Mouse (Mus musculus) CH12F3 (cell line): Measurements from ENCODE around the gene Tmem135.

Experiments used
- in situ Hi-C: fragments of 300-500 bp; cut with MboI; formaldehyde crosslinking; loops from 2 replicates; pipeline ENCODE4 v1.14.3; 2020; ENCODE audit warnings: low sequenced_read_pairs

Tmem135 gene

DNA sequence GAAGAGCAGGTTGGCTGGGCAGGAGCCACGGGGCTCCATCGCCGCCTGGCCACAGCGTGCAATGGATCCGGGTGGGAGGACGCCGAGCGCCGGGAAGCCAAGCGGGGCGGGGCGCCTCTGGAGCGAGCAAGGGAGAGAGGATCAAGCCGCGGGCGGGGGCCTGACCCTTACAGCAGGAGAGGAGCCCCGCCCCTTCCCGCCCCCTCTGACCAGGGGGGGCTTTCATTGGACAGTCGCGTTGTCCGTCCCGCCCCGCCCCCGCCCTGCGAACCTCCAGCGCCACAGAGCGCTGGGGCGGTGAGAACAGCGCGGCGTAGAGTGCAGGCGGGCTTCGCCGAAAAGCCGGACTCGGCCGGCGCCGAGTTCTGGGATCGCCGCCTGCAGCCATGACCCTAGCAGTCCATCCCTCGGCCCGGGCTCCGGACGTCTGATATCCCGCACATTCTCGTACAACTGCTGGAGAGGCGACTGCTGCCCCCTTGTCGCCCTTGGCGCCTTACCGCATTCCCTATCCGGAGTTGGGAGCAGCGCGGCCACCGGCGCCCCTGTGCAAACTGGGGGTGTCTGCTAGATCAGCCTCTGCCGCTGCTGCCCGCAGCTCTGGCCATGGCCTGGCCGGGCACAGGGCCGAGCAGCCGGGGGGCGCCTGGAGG, at the start of gene Tmem135, which contains the start of gene Fzd4:
TSS of gene Tmem135 (minus strand) at position 142 of the 653 bp plus-strand sequence.
TSS of gene Fzd4 (plus strand) at position 275 of the 653 bp plus-strand sequence.
- in situ Hi-C loops, result no loop called here

DNA sequence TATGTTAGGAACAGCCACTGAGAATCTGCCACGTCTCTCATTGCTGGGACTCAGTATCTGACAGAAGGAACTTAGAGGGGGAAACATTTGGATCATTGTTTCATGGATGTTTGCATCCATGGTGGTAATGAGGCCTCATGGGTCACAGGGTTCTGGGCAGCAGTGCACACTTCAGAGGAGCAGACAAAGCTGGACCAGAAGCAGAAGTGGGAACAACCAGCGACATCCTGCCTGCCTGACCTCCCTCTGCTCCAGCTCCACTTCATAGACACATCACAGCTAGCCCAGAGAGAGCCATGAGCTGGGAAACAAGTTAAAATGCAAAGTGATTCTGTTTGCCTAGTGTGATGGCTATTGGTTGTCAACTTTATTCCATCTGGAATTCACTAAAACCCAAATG, 46.3 kb upstream of the Tmem135 start:
- in situ Hi-C loops, result no loop called here

DNA sequence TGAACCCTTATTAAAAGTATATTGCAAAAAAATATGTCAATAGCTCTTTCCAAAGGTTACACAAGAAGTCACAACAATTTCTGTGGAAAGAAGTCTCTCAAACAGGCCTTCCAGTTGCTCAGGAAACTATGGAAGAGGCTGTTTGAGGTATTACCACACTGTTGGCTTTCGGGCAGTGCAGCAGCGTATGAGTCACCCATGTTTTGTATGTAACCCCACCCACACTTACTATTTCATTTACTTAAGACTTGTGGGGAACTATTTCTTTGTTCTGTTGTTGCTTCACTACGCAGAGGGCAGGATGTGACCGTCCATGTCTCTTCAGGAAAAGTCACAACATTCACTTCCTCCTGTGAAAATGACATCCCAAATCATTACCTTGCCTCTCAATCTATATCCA, 41.1 kb upstream of the Tmem135 start:
- in situ Hi-C loops, result no loop called here

DNA sequence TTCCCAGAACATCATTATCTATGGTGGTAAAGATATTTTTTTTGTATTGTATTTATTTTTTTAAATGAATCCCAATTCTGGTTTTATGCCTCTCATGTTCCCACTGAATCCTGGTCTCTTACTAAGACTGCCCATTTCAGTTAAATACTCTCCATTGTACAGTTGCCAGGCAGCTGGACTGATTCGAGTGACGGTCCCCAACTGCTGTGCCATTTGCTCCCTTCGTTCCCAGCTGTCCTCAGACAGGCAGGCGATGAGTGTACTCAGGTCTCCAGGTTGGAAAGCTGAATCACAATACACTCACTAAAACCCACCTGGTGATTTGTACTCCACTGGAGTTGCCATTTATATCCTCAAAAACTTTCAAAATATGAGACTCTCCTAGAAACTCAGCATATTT, 38.2 kb upstream of the Tmem135 start:
- in situ Hi-C loops, result no loop called here

DNA sequence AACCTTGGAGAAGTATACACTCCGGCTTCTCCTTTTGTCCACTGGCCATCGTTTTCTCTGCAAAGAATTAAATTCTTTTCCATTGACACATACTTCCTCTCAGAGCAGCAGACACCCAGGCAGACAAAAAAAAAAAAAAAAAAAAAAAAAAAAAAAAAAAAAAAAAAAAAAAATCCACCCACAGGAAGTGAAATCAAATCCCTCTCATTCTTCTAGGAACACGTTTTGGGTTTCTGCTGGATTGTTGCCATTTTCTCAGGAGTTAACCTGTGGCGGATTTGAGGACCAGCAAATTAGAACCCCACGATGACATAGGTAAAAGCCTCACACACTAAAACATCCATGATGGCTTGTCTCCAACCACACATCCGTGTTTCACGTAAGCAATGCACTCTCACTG, 37.3 kb upstream of the Tmem135 start:
- in situ Hi-C loops, result no loop called here

DNA sequence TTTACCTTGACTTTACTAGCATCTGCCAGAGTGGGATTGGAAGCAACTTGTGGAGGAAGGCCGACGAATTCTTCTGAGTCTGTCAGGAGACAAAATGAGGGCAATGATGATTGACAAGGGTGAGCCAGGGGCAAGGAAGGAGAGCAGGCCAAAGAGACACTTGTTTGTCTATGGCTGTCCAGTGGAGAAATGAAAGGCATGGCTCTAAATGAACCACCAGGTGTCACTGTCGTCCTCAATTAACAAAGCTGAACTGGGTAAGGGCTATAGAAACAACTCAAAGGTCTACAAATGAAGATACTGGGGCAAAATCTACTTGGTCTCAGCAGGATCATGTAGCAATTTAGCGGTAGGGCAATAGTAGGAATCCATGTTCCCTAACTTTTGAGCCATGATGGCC, 33.6 kb upstream of the Tmem135 start:
- in situ Hi-C loops, result no loop called here

DNA sequence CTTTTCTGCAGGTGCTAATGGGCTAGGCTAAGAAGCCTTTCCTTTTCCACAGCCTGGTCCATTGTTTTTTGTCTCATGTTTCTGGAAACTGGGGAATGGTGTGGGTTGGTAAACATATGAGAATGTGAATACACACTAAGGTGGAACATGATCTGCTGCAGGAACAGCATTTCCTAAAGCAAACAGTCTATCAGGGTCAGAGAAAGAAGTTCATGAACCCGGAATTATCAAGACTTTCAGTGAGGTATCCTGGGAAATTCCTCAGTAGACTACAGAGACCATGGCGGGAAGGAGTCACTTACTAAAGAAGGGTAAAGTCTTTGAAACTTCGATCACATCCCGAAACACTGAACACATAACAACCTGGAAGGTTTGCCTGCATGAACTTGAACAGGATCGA, 32.4 kb upstream of the Tmem135 start:
- in situ Hi-C loops, result no loop called here

DNA sequence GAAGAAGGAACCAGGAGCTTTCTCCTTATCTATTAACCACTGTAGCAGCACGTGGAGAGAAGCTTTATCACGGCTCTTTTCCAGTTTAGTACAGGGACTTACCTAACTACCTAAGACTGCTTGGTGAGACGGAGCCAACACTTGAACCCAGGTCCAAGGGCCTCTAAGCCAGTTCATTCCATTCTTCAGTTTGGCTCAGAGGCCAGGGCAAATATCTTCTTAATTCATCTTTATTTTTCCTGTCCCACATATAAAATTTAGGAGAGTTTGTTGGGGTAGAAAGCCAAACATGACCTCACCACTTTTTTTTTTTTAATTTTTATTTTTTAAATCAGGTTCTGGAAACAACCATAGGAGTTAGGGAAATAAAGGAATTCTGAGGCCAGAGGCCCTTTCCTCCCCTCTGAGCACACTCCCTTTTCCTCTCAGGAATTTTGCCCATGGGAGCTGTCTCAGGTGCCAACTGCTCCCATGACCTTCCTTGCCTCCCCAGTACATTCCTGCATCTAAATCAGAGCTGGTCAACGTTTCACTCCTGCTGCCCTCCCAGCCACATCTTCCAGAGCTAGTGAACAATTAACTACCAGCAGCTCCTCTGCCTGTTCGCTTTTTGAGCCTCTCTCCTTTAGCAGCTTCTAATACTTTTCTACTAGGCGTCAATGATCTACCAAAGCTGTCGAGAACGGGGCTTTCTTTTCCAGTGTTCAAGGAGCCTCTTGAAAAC, 30.0 kb upstream of the Tmem135 start:
- in situ Hi-C loops, result no loop called here

DNA sequence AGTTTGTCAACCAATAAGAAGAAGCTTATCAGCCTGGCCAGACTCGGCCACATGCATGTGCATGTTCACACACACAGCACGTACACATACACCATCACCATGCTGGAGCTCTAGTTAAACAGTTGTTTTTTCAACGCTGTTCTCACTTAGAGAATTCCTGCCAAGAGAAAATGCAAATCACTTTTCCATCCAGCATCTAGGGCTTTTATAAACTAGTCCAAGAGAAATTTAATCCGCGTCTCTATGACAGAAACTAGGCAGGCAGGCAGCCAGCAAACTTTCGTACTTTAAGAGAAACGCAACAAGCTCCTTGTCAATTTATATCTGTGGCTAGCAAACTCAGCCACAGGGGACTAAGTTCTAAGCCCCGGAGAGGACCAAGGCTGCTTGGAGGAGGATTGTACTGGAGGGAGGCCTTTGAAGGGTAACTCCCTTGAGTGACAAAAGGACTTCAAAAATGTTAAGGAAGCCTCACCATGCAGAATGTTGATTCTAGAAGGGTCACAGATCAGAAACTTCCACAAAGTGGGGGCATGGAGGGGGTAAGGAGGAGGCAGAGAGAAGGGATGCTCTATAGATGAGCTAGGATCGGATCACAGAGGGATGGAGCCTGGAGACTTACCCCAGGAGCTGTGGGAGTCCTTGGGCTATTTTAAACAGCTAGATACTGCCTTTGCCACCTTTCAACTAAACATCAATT, 29.3 kb upstream of the Tmem135 start:
- in situ Hi-C loops, result no loop called here

DNA sequence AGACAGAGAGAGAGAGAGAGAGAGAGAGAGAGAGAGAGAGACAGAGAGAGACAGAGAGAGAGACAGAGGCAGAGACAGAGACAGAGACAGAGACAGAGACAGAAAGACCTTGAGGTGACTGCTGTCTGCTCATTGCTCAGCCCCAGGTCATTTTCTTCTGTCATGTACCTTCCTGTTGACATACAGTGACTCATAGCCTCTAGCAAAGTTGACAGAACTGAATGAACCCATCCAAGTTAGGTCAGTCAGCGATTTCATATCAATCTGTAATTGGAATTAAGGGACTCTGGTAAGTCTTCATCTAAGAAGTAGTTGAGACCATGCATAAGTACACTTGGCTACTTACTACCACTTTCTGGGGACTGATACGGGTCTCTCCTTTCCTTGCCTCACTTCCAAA, 27.2 kb upstream of the Tmem135 start:
- in situ Hi-C loops, result no loop called here

DNA sequence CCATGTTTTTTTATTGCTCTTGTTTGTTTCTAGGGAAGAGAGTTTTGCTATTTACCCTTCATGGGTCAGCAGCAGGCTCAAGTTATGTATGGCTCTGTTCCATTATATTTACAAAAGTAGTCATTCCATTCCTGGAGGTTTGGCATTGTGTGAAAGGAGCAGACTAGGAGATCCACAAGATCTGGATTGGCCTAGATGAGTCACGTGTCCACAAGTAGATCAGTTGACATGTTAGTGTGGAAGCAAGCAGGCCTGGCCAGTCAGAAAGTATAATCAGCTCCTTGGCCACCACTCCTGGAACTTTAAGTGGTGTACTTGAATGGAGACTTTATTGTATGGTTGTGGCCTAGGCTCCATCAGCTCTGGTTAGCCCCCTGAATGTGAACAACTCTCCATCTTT, 25.3 kb upstream of the Tmem135 start:
- in situ Hi-C loops, result no loop called here

DNA sequence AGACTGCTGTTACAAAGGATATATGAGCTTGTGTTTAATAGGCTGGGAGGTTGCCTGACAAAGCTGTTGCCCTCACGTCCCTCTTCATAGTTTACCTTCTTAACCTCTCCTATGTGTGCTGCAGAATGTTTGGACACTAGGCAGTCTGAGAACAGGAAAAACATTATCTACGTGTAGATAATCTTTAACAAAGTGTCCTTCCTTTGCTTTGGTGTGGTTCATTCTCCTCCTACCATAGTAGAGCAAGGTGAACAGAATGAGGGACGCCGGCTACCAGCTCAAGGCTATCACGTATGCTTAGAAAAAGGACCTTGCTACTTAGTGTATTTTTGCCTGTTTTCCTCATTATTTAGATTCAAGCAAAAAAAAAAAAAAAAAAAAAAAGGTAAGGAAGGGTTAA, 24.8 kb upstream of the Tmem135 start:
- in situ Hi-C loops, result no loop called here

DNA sequence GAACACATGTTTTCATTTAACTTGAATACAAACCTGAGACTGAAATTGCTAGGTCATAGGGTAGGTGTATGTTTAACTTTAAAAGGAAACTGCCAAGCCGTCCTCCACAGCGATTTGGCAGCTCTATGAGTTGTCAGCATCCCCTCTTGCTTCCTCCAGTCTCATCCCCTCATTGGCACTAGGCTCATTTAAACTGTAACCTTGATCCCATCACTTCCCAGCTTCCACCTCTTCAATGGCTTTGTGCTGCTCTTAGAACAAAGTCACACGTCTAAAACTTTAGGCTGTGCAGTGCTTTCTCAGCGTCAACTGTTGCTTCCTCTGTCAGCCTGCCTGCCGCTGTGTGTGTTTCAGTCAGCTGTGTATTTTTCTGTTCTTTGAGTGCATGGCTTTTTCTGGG, 23.1 kb upstream of the Tmem135 start:
- in situ Hi-C loops, result no loop called here

DNA sequence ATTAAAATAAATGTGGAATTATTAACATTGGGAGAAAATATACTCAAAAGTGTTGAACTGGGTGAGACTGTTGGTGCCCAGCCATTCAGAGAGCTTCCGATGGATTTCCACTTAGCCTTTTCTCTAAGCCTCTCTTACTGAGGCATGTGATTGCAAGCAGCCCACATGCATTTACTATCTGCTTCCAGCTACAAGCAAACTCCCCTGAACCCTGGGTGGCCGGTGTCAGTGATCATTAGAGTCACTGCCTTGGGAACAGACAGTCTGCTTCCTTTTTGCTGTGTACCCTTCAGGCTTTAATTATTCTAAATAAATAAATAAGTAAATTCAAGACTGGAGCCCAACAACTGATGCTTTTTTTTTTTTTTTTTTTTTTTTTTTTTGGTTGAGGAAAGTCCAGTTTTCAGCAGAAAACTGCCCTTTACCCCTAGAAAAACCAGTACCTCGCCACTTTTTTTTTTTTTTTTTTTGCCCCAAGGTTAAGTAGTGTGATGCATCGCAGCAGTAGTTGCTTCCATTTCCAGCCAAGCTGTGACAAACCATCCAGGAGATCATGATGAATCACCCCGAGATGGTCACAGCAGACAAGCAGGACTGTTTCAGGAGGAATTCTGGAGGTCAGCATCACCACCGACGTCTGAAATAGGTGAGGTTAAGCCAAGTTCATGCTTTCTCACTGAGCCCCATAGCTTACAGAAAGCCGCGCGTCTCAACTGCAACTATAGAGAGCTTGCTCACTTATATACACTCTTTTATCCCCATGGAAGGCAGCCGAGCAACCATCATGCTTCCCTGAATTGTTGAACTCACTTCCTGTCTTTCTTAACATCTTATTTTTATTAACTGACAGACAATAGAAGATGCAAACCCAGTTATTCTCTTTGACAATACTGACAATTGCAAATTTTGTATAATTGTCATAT, 22.0 kb upstream of the Tmem135 start:
- in situ Hi-C loops, result no loop called here

DNA sequence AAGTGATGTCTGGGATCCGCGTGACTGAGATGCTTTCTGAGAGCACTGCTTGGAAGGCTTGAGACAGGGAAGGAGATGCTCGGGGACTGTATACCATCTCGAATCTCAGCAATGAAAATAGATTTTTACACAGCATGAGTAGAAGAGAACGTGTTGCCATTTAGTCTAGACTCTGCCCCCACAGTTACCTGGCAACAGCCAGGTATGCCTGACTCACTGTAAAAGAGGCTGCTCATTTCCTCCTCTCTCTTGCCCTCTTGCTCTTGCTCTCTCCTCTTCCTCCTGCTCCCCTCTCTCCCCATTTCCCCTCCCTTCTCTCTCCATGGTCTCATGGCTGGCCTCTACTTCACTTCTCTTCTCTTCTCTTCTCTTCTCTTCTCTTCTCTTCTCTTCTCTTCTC, 20.6 kb upstream of the Tmem135 start:
- in situ Hi-C loops, result no loop called here

DNA sequence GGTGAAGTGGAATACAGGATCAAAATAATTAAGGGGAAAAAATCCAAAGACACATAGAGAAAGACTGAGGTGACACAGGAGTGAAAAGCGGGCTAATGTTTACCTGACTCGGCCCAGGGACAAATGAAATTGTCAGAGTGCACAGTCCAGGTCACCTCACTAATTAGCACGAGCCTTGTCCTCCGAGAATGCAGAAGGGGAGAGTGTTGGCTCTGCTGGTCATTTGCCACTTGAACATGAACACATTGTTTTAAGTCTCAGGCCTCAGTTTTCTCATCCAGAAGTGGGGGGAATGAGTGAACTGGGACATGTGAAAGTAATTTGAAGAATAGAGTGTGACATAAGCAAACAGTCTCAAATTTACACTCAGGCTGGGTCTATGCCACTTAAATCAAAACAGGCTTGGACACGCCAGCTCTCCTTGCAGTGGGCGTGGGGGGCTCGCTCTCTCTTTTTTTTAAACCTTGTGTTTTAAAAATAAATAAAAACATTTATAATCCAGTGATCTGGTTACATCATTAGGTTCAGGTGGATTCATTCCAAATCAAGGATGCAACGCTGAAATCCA, 19.8 kb upstream of the Tmem135 start:
- in situ Hi-C loops, result no loop called here

DNA sequence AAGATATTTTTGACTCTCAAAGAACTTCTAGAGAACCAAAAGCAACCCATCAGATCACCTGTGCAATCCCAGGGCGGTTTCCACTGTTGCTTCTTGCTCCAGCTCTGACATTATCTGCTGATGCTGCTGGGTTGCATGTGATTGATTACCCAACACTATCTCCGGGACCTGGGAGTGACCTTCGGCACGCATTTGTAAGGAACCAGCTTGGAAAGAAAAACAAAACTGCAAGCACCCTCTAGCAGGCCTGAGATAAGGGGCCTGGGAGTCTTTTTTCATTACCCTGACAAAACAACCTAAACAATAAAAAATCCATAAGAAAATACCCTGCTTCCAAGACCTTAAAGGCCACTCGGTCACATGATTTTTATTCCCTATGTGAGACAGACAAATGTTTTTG, 19.2 kb upstream of the Tmem135 start:
- in situ Hi-C loops, result no loop called here

DNA sequence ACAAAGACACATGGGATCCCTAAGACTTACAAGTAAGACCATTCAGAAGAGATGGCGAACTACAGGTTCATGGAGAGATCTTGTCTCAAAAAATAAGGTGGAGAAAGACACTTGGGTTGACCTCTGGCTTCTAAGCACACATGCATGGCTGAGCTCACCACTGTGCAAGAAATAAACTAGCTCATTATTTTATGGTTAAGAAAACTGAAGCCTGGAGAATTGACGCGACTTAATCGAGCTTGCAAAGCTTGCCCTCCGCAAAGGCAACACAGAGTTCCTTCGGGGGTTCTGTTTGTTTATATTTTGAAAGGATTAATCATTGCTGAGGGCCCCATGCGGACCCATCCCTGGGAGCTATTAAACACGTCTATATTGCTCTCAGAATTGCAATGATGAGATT, 18.6 kb upstream of the Tmem135 start:
- in situ Hi-C loops, result no loop called here

DNA sequence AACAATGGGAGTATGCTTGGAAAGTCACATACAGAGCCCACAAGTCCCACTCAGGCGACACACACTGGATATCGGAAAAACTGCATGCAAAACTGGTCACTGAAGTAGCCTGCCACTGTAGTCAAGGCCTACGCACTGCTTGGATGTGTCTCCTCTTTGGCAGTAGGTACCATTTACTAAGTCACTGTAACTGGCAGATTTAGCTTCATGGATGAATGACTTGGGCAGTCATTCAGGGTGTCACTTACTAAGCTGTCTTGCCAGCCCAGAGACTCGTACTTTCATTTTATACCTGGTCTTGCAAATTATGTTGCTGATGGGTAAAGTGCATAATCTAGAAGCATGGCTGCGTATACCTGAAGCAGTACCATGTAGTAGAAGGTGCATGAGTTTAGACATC, 17.3 kb upstream of the Tmem135 start:
- in situ Hi-C loops, result no loop called here

DNA sequence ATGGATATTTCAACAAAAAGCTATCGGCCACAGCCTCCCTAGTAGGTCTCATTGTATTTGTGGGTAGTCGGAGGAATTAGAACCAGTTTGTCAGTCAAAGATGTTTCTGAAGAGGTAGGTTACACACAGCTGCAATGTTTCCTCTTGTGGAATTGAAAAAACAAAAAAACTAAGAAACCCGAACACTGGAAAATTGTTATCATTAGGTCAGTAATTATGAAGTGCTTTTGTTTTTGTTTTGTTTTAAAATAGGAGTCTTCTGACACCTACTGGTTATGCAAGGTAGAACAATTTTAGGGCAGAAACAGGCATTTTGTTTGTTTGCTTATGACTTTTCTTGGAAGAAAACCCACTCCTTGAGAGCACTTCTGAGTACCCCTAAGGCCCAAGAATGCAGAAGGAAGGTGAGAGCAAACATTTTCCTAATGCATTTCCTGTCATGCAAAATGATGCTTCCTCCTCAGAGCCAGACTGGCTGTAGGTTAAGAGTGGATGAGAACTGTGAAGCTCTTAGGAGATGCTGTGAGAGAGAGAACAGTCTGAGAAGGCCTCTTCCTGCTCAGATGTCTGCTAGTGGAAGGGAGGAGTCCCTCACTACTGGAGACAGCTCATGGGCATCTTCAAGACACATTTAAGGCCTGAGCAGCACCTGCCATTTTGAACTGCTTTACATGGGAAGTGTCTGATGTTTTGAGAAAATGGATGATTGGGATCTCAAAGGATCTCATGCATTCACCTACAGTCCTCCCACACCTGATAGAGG, 15.1 kb upstream of the Tmem135 start:
- in situ Hi-C loops, result loop anchor here (10.0 kb wide), 1 partner anchor 254 kb away; no protein-coding TSS in a partner anchor
